Mouse (Mus musculus) liver, adult 2 months (tissue): ENCODE measurements around the gene Zdhhc12.

Source experiments
- CTCF ChIP-seq: fragments of 200-500 bp; IDR thresholded peaks from 2 replicates; pipeline ENCODE4 v1.5.1; 2011; ENCODE audit warnings: low read depth, low read length, control low read depth
- POLR2A ChIP-seq: fragments of 200-500 bp; IDR thresholded peaks from 2 replicates; pipeline ENCODE4 v1.6.1; 2011; ENCODE audit warnings: low read length, control low read depth; ENCODE audit not compliant: insufficient read depth; ENCODE audit errors: extremely low read depth

DNA sequence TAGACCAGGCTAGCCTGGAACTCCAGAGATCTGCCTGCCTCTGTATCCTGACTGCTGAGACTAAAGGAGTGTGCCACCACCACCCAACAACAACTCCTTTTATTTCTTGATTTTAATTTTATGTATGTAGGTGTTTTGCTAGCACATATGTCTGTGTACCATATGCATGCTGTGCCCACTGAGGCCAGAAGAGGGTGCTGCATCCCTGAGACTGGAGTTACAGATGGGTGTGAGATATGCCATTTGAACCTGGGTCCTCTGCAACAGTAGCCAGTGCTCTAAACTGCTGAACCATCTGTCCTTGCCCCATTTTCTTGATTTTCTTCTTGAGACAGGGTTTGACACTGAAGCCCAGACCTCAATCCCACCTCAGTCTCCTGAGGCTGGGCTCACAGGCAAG, 12.9 kb upstream of the Zdhhc12 start:
- peak; percentile 72 for TF ChIP-seq CTCF
- TF ChIP-seq POLR2A = no peak
